Mouse (Mus musculus) embryonic fibroblast, embryonic 13.5 days (primary cell): Measurements from ENCODE around the gene Gmip.

Experiments used
- CTCF ChIP-seq: IDR thresholded peaks from 2 replicates; pipeline ENCODE4 v1.5.1; 2011; ENCODE audit warnings: mild to moderate bottlenecking, control low read depth, low read length, moderate library complexity, borderline replicate concordance; ENCODE audit not compliant: insufficient read depth
- POLR2A ChIP-seq: IDR thresholded peaks from 2 replicates; pipeline ENCODE4 v1.6.1; 2011; ENCODE audit warnings: low read depth, mild to moderate bottlenecking, control low read depth, low read length, moderate library complexity

GRCm38 (mm10) chr8:69850926-69851506 lies 42.5 kb downstream of the Gmip start:
- TF ChIP-seq POLR2A = no peak
- TF ChIP-seq CTCF = no peak
